Mouse (Mus musculus) liver, embryonic 14.5 days (tissue): ENCODE data around the gene Mtfr1l.

ENCODE experiments used
- CTCF ChIP-seq: IDR thresholded peaks from 2 replicates; pipeline ENCODE4 v1.5.1; 2016; ENCODE audit warnings: antibody characterized with exemption, low read depth, control low read depth
- EP300 ChIP-seq: IDR thresholded peaks from 2 replicates; pipeline ENCODE4 v1.6.1; 2016; ENCODE audit warnings: antibody characterized with exemption, low read depth

- TF ChIP-seq CTCF (no peak), EP300 (no peak)
Measured at GRCm38 (mm10) chr4:134575486-134575885, 40.3 kb upstream of the Mtfr1l start.
